Mouse (Mus musculus) heart, embryonic 13.5 days (tissue): Measurements from ENCODE around the gene Cmss1. TPM values are rescaled to one million over a fixed set of nuclear protein-coding genes. Genes with fewer than 3 reads are reported as not detected.

Source experiments
- polyA plus RNA-seq: library from polyadenylated mRNA; unstranded; fragments of >200 nt; fragmentation: Nextera tagmentation; extraction: Ambion mirVana; gene quantifications from 2 replicates; pipeline ENCODE4 v1.2.1, GENCODE M21; 2015

The Cmss1 gene
- polyA plus RNA-seq, 1 experiment from 2014 or later: 32.2 TPM

Other genes with a start within 250 kb of the Cmss1 start
- gene Col8a1, start 147.9 kb upstream of the Cmss1 start, polyA plus RNA-seq: 1.8 and 2.0 TPM in 2 replicates